Mouse (Mus musculus) mouse embryonic stem cell (cell line): Measurements from ENCODE around the gene Ubn2.
"Not testable (repeated sequence)": the region's sequence is repeated elsewhere in the genome, so short reads cannot be mapped to it uniquely, and the experiment has no call there.

ENCODE experiments used
- in situ Hi-C, 2 experiments: fragments of 300-500 bp; cut with MboI; formaldehyde crosslinking; loops; 1 replicate in 1 of 2; 3 replicates in 1 of 2; pipeline ENCODE4 v1.14.3; 2019 to 2020; ENCODE audit warnings: low sequenced_read_pairs in 2 of 2, low pct_unique_long_range_greater_than_20kb in 1 of 2, mixed read lengths in 1 of 2; ENCODE audit not compliant: unreplicated experiment in 1 of 2

Gene Ubn2

GRCm38 (mm10) chr6:38532500-38533420 lies 99.0 kb downstream of the Ubn2 start:
- in situ Hi-C loops: no loop called here

GRCm38 (mm10) chr6:38533428-38534405 lies 100.0 kb downstream of the Ubn2 start, which contains the start of gene Fmc1:
TSS of gene Fmc1 (plus strand) at chr6:38533502.
- in situ Hi-C loops: no loop called here

- in situ Hi-C loops: no loop called here
Observed at GRCm38 (mm10) chr6:38534640-38535365, 101.1 kb downstream of the Ubn2 start.

- in situ Hi-C loops: no loop called here
Observed at GRCm38 (mm10) chr6:38535366-38535690, 101.6 kb downstream of the Ubn2 start.

- in situ Hi-C loops: no loop called here
Observed at GRCm38 (mm10) chr6:38535788-38536187, 102.0 kb downstream of the Ubn2 start.

GRCm38 (mm10) chr6:38544141-38544540 lies 110.4 kb downstream of the Ubn2 start:
- in situ Hi-C loops: not testable (repeated sequence)

GRCm38 (mm10) chr6:38547005-38547404 lies 113.3 kb downstream of the Ubn2 start:
- in situ Hi-C loops: not testable (repeated sequence)

- in situ Hi-C loops: no loop called here
Observed at GRCm38 (mm10) chr6:38547707-38548106, 114.0 kb downstream of the Ubn2 start.

GRCm38 (mm10) chr6:38548595-38548994 lies 114.8 kb downstream of the Ubn2 start:
- in situ Hi-C loops: not testable (repeated sequence)

GRCm38 (mm10) chr6:38549840-38550239 lies 116.1 kb downstream of the Ubn2 start:
- in situ Hi-C loops: not testable (repeated sequence)

GRCm38 (mm10) chr6:38550250-38551061 lies 116.7 kb downstream of the Ubn2 start:
- in situ Hi-C loops: no loop called here

GRCm38 (mm10) chr6:38551062-38551988 lies 117.6 kb downstream of the Ubn2 start, which contains the start of gene Luc7l2:
TSS of gene Luc7l2 (plus strand) at chr6:38551334.
- in situ Hi-C loops: no loop called here

- in situ Hi-C loops: no loop called here
Observed at GRCm38 (mm10) chr6:38551989-38552635, 118.4 kb downstream of the Ubn2 start.

GRCm38 (mm10) chr6:38552636-38553000 lies 118.9 kb downstream of the Ubn2 start:
- in situ Hi-C loops: no loop called here
